Mouse (Mus musculus) macrophage (primary cell): Measurements from ENCODE around the gene Pfkfb2. TPM values are rescaled to one million over a fixed set of nuclear protein-coding genes. Genes with fewer than 3 reads are reported as not detected.

Experiments used
- H3K27ac ChIP-seq: fragments of 350-480 bp; formaldehyde crosslinking; 2 replicates; pipeline ENCODE4 v1.9.0; 2021
- H3K36me3 ChIP-seq: fragments of 350-480 bp; formaldehyde crosslinking; 2 replicates; pipeline ENCODE4 v1.9.0; 2021; ENCODE audit errors: inconsistent target
- H3K4me3 ChIP-seq: fragments of 350-480 bp; formaldehyde crosslinking; 2 replicates; pipeline ENCODE4 v1.9.0; 2021; ENCODE audit errors: inconsistent target
- H3K79me2 ChIP-seq: fragments of 350-480 bp; formaldehyde crosslinking; 2 replicates; pipeline ENCODE4 v1.9.0; 2021; ENCODE audit errors: inconsistent target
- WGBS: methylation state at CpG from one replicate; pipeline ENCODE4 v1.1.7; 2026; ENCODE audit warnings: inconsistent platforms; ENCODE audit not compliant: missing documents; 5-methylcytosine and 5-hydroxymethylcytosine counted together
- polyA plus RNA-seq: library from polyadenylated mRNA; stranded (reverse); fragments of 250-400 nt; gene quantifications from 3 replicates; pipeline ENCODE4 v1.2.4, GENCODE M21; 2018; ENCODE audit warnings: inconsistent platforms

Pfkfb2 gene
- polyA plus RNA-seq, 1 experiment from 2014 or later, result 6.0 TPM

DNA sequence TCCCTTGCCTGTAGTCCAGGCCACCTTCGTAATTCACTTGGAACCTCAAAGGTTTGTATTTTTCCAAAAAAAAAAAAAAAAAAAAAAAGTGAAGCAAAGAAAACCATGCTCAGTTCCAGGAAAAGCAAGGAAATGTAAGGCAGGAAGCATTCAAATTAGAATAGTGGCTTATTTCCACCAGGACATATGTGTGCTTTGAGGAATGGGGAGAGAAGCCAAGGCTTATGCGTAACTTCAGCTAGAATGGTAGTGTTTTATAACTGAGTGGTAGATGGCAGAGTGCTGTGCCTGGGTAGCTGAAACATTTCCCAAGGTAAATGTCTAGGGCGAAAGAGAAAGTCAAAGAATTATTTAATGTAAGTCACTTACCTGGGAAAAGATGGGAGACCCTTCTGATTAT, 345 bp downstream of the Pfkfb2 start:
- no peak overlapping the region for H3K4me3 ChIP-seq
- 98% methylated on average over 3 of the region's 3 CpGs for WGBS
- H3K79me2 ChIP-seq, result peaks cover 2% of the 10 kb centered on the region; the same call in 1 of the 2 replicates
- no peaks in the 10 kb centered on the region for H3K36me3 ChIP-seq
- H3K27ac ChIP-seq, result no peak overlapping the region

DNA sequence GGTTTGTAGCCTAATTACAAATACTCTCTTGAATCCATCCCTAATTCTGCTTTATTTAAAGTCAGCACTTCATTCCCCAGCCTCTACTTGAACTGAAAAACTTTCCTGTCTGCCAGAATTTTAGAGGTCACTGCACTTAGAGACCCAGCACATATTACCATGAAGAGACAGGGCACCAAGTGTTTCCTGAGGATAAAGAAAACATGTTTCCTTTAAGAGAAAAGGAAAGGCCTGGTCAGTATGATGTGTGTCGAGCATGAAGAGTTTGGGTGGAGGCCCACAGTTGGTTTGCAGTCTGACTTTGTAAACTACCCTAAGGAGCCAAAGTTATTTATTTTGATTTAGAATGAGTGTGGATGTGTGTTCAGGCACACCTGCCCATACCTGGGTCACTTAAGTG, 983 bp downstream of the Pfkfb2 start:
- H3K36me3 ChIP-seq, result 0 out of 2 replicates have a peak, but pooled peaks cover 4% of the 10 kb centered on the region
- H3K27ac ChIP-seq, result no peak overlapping the region
- WGBS, result 47% methylated on average over 1 of the region's 1 CpGs

DNA sequence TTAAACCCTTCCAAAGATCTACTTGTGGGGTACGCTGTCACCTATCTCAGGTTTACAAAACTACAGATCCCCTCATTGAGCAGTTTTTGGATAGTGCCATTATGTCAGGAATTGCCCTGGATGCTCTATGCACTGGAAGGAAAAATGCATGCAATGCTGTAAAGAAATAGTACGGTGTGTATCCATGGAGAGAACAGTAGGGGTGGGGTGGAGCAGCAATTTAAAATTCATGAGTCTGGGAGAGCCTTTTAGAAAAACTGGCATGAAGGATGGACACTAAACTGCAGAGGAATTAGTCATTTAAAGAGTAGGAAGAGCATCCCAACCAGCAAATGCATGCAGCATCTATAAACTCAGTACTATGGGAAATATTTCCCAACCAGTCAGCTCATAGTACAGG, 2.7 kb downstream of the Pfkfb2 start:
- 93% methylated on average over 2 of the region's 2 CpGs for WGBS
- no peak overlapping the region for H3K27ac ChIP-seq
- no peak overlapping the region for H3K4me3 ChIP-seq
- 0 out of 2 replicates have a peak, but pooled peaks cover 4% of the 10 kb centered on the region for H3K36me3 ChIP-seq
- H3K79me2 ChIP-seq, result peaks cover 25% of the 10 kb centered on the region

More for the DNA sequence above, 983 bp downstream of the Pfkfb2 start:
- Histone ChIP-seq H3K4me3 (no peak overlapping the region), H3K79me2 (peaks cover 9% of the 10 kb centered on the region; the same call in 1 of the 2 replicates)

- Histone ChIP-seq H3K4me3 (no peak overlapping the region), H3K36me3 (0 out of 2 replicates have a peak, but pooled peaks cover 4% of the 10 kb centered on the region), H3K79me2 (peaks cover 47% of the 10 kb centered on the region), H3K27ac (no peak overlapping the region)
- WGBS, result 95% methylated on average over 5 of the region's 5 CpGs
These were observed 4.8 kb downstream of the Pfkfb2 start for GRCm38 (mm10) chr1:130724206-130724605.

GRCm38 (mm10) chr1:130717291-130717871, 11.7 kb downstream of the Pfkfb2 start, which contains the start of gene Yod1:
Gene Yod1, plus strand, starts transcription at chr1:130717327.
- Histone ChIP-seq H3K79me2 (peaks cover 49% of the 10 kb centered on the region), H3K4me3 (peak within 1 kb of the TSS; percentile 95), H3K27ac (peak within 1 kb of the TSS; percentile 70), H3K36me3 (no peaks in the 10 kb centered on the region)
- under 1% methylated on average over 54 of the region's 54 CpGs for WGBS

DNA sequence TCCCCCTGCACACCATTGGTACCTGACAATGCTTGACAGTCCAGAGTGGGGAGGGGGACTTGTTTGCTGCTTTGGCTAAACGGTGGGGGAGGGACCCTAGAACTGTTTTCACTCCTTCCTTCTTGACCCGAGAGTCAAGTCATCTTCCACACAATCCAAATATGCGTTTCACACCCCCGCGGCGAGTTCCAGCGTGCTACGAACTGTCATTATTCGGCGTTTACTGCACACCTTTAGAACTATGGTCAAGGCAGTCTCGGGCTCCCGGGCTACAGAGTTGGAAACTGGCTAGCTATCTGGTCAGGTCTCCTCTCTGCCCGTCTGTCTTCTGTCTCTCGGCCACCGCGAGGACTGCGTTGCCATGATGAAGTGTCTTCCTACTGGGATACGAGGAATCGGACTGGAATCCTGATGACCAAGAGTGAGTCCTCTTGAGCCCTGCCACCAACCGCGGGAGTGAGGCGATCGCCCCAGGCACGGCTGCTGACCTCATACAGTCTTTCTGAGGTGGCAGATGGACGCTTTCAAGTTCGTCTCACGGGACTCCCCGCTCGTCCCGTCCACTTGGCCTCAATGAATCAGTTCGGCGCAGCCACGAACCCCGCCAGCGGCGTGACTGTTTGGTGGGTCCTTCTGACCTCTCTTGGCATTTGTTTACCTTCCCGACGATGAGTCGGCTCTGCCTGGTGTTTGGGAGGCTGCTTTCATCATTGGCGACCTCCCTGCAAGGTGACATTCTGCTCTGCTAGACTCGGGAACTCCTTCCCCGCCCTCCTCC, 12.4 kb downstream of the Pfkfb2 start:
- Histone ChIP-seq H3K79me2 (peaks cover 42% of the 10 kb centered on the region), H3K27ac (peak overlapping the region; percentile 70), H3K36me3 (no peaks in the 10 kb centered on the region), H3K4me3 (peak overlapping the region; percentile 95)
- WGBS, result under 1% methylated on average over 42 of the region's 42 CpGs

DNA sequence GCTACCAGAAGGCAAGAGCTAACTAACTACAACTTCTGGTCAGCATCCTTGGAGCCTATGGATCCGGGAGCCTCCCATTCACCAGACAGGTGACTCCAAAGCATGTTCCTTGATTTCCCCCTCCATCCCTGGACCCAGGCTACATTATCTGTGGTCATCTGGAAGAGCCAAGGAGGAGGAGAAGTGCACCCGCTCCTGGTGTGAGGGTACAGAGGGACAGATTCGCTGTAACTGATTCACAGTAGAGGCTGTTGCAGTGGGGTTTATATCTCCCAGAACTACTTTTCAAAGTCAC, 12.9 kb downstream of the Pfkfb2 start:
- WGBS, result 0% methylated on average over 3 of the region's 3 CpGs
- Histone ChIP-seq H3K27ac (peak overlapping the region; percentile 70), H3K36me3 (0 out of 2 replicates have a peak, but pooled peaks cover 4% of the 10 kb centered on the region), H3K79me2 (peaks cover 37% of the 10 kb centered on the region), H3K4me3 (peak overlapping the region; percentile 95)

GRCm38 (mm10) chr1:130715561-130716217, 13.4 kb downstream of the Pfkfb2 start, which contains the start of gene Gm29427:
Gene Gm29427, minus strand, starts transcription at chr1:130715799.
- peaks cover 32% of the 10 kb centered on the region for H3K79me2 ChIP-seq
- peak within 1 kb of the TSS; percentile 70 for H3K27ac ChIP-seq
- WGBS, result under 1% methylated on average over 38 of the region's 38 CpGs
- H3K4me3 ChIP-seq, result peak within 1 kb of the TSS; percentile 95
- 0 out of 2 replicates have a peak, but pooled peaks cover 4% of the 10 kb centered on the region for H3K36me3 ChIP-seq

DNA sequence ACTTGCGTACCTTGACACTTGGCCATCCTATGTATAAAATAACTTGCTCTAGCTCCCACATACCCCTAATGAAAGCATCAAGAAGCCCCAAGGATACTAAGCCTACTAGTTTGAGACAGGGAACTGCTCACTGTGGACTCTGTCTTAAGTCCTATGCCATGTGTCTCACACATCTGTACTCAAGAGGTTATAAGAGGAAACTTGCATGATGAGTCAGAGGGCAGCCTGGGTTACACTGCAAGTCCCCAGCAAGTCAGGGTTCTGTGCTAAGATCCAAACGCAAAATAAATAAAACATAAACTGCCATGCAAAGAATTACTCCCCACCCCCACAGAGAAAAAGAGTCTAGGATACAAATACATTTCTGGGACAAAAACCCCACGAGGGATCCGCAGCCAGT, 15.0 kb downstream of the Pfkfb2 start:
- 90% methylated on average over 4 of the region's 4 CpGs for WGBS
- Histone ChIP-seq H3K79me2 (peaks cover 16% of the 10 kb centered on the region), H3K36me3 (0 out of 2 replicates have a peak, but pooled peaks cover 4% of the 10 kb centered on the region), H3K4me3 (no peak overlapping the region), H3K27ac (no peak overlapping the region)

GRCm38 (mm10) chr1:130710283-130711080, 18.6 kb downstream of the Pfkfb2 start:
- H3K4me3 ChIP-seq, result no peak overlapping the region
- no peaks in the 10 kb centered on the region for H3K79me2 ChIP-seq
- WGBS, result 94% methylated on average over 11 of the region's 22 CpGs
- peaks cover 23% of the 10 kb centered on the region; the same call in 1 of the 2 replicates for H3K36me3 ChIP-seq
- H3K27ac ChIP-seq, result no peak overlapping the region

- WGBS, result 93% methylated on average over 2 of the region's 2 CpGs
- no peaks in the 10 kb centered on the region for H3K79me2 ChIP-seq
These were observed 25.4 kb downstream of the Pfkfb2 start for GRCm38 (mm10) chr1:130703613-130704012.

DNA sequence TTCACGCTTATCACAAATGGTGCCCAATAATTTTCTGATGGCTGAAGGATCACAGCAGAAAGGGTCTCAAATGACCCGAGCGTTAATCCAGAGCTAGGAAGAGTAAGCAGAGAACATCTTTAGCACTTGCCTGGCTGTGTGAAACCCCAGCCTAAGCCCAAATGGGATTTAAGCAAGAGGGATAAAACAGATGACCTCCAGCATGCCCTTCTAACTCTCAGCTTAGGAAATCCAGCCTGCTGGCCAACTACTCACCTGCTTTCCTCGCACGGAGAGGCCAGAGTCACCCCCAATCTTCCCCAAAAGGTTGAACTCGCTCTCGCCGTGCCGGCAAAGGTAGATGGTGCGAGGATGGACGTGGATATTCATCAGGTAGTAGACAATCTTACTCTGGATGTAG, 27.1 kb downstream of the Pfkfb2 start:
- Histone ChIP-seq H3K4me3 (no peak overlapping the region), H3K79me2 (no peaks in the 10 kb centered on the region), H3K36me3 (peaks cover 83% of the 10 kb centered on the region), H3K27ac (no peak overlapping the region)
- 98% methylated on average over 11 of the region's 11 CpGs for WGBS

More at GRCm38 (mm10) chr1:130703613-130704012, 25.4 kb downstream of the Pfkfb2 start:
- Histone ChIP-seq H3K4me3 (no peak overlapping the region), H3K36me3 (peaks cover 75% of the 10 kb centered on the region), H3K27ac (no peak overlapping the region)

DNA sequence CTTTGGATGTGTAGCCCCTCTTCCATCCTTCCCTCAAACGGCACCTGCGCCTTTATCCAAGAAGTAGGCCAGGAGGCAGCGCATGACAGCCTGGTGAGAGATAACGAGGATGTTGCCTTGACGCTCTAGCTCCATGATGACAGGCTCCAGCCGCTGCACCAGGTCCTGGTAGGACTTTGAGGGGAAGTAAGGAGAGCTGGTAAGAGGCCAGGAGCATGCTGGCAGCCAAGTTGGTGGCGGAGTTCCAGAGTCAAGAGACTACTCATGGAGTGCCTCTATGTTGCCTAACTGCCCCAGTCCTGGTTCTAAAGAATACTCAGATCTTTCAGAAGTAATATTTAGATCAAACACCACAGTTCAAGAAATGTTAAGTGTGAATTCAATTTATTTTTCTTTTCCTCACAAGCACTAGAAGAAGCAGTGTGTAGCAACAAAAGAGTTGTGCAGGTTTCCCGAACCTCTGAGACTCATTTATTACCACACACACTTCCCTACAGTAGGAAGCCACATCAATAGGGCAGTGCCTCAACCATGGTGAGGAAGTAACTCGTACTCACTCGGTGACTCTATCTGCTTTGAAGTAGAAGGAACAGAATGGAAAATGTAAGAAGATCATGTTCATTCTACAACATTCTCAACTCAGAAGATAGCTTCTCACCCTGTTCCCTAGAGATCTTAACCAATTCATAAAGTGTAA, 29.0 kb downstream of the Pfkfb2 start:
- H3K4me3 ChIP-seq, result no peak overlapping the region
- H3K27ac ChIP-seq, result no peak overlapping the region
- 90% methylated on average over 10 of the region's 10 CpGs for WGBS
- H3K79me2 ChIP-seq, result no peaks in the 10 kb centered on the region
- H3K36me3 ChIP-seq, result peaks cover 71% of the 10 kb centered on the region
